Mouse (Mus musculus) forebrain, embryonic 13.5 days (tissue): ENCODE data around the gene Eif2a. TPM values are rescaled to one million over a fixed set of nuclear protein-coding genes. Genes with fewer than 3 reads are reported as not detected.
A peak's percentile ranks its signal among the peaks of the same experiment; 100 is the strongest.

Experiments
- ATAC-seq: fragments of 200-750 bp; cut with Nextera tagmentation; 2 replicates; pipeline ENCODE4 v1.8.0; 2017
- H3K27ac ChIP-seq: fragments of 300-500 bp; sonication (generic); 2 replicates; pipeline ENCODE4 v1.5.1; 2015; ENCODE audit warnings: inconsistent platforms, mild to moderate bottlenecking, moderate library complexity
- H3K27me3 ChIP-seq: fragments of 300-500 bp; sonication (generic); 2 replicates; pipeline ENCODE4 v1.6.1; 2015; ENCODE audit warnings: mild to moderate bottlenecking, inconsistent platforms
- H3K36me3 ChIP-seq: fragments of 300-500 bp; sonication (generic); 2 replicates; pipeline ENCODE4 v1.6.1; 2015; ENCODE audit warnings: mild to moderate bottlenecking, inconsistent platforms; ENCODE audit not compliant: poor library complexity, severe bottlenecking
- H3K4me1 ChIP-seq: fragments of 300-500 bp; sonication (generic); 2 replicates; pipeline ENCODE4 v1.6.1; 2015; ENCODE audit warnings: inconsistent platforms
- H3K4me2 ChIP-seq: fragments of 300-500 bp; sonication (generic); 2 replicates; pipeline ENCODE4 v1.6.1; 2015; ENCODE audit warnings: inconsistent platforms, mild to moderate bottlenecking, moderate library complexity
- H3K4me3 ChIP-seq: fragments of 300-500 bp; sonication (generic); 2 replicates; pipeline ENCODE4 v1.5.1; 2015; ENCODE audit warnings: mild to moderate bottlenecking, inconsistent platforms
- H3K9ac ChIP-seq: fragments of 300-500 bp; sonication (generic); 2 replicates; pipeline ENCODE4 v1.6.1; 2015; ENCODE audit warnings: mild to moderate bottlenecking, inconsistent platforms
- H3K9me3 ChIP-seq: fragments of 300-500 bp; sonication (generic); replicated peaks from 2 replicates; pipeline ENCODE4 v1.6.1; 2016; ENCODE audit warnings: inconsistent platforms
- WGBS: fragments of 180-500 bp; shearing (Covaris S2); methylation state at CpG from one replicate; pipeline ENCODE4 v1.1.7; 2015; 5-methylcytosine and 5-hydroxymethylcytosine counted together
- polyA plus RNA-seq: library from polyadenylated mRNA; unstranded; fragments of >200 nt; fragmentation: Nextera tagmentation; extraction: Ambion mirVana; gene quantifications from 2 replicates; pipeline ENCODE4 v1.2.1, GENCODE M21; 2015

Eif2a gene
- polyA plus RNA-seq, 1 experiment from 2014 or later, result 54.9 TPM

- Histone ChIP-seq H3K27ac (peak overlapping the region; percentile 92), H3K4me2 (peak overlapping the region; percentile 80), H3K4me1 (peaks cover 25% of the 10 kb centered on the region), H3K36me3 (peaks cover 17% of the 10 kb centered on the region), H3K27me3 (no peaks in the 10 kb centered on the region), H3K4me3 (peak overlapping the region; percentile 93), H3K9ac (peak overlapping the region; percentile 94), H3K9me3 (no peaks in the 10 kb centered on the region)
- under 1% methylated on average over 40 of the region's 40 CpGs for WGBS
- ATAC-seq, result peak; percentile 56
These were observed 455 bp upstream of the Eif2a start for GRCm38 (mm10) chr3:58525166-58525565.

DNA sequence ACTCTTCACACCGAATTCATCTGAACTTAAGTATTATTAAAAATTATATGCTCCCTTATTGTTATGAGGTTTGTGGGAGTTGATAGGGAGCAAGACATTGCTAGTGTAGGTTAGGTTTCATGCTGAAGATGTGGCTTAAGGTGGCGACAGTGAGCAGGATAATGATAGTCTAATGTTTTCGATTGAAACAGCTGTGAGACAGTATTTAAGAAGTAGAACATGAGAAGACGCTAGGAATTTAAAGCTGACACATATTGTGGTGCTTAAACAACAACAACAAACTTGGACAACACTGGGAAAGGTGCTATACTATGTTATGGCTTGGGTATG lies 752 bp downstream of the Eif2a start:
- no peak for ATAC-seq
- peaks cover 25% of the 10 kb centered on the region for H3K4me1 ChIP-seq
- peak overlapping the region; percentile 93 for H3K4me3 ChIP-seq
- no peaks in the 10 kb centered on the region for H3K9me3 ChIP-seq
- H3K36me3 ChIP-seq, result peaks cover 17% of the 10 kb centered on the region
- H3K4me2 ChIP-seq, result peak overlapping the region; percentile 80
- 6% methylated on average over 4 of the region's 4 CpGs for WGBS
- no peaks in the 10 kb centered on the region for H3K27me3 ChIP-seq
- peak overlapping the region; percentile 94 for H3K9ac ChIP-seq
- H3K27ac ChIP-seq, result peak overlapping the region; percentile 25; the same call in 1 of the 2 replicates

DNA sequence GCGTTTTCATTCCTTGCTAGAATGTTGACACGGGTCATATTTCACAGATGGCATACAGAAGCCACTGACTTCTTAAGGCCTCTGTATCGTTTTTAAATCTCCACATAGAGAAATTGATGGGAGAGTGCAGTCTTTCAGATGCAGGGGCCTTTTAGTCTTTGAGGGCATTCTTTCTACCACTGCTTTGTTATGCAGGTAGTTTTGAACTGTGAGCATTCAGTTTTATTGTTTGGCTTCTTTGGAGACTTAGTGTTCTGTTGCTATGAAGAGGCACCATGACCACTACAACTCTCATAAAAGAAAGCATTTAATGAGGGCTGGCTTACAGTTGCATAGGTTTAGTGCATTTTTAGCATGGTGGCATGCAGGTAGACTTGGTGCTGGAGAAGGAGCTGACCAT lies 11.0 kb downstream of the Eif2a start:
- H3K27me3 ChIP-seq, result no peaks in the 10 kb centered on the region
- ATAC-seq, result no peak
- H3K36me3 ChIP-seq, result peaks cover 59% of the 10 kb centered on the region
- 91% methylated on average over 3 of the region's 3 CpGs for WGBS
- no peaks in the 10 kb centered on the region for H3K4me1 ChIP-seq
- no peaks in the 10 kb centered on the region for H3K9me3 ChIP-seq
- H3K9ac ChIP-seq, result no peak overlapping the region
- no peak overlapping the region for H3K4me2 ChIP-seq
- H3K4me3 ChIP-seq, result no peak overlapping the region
- no peak overlapping the region for H3K27ac ChIP-seq

- 82% methylated on average over 1 of the region's 1 CpGs for WGBS
- ATAC-seq, result no peak
- H3K36me3 ChIP-seq, result peaks cover 83% of the 10 kb centered on the region
These were observed 26.6 kb downstream of the Eif2a start for GRCm38 (mm10) chr3:58552001-58552811.

GRCm38 (mm10) chr3:58556649-58557048 lies 31.0 kb downstream of the Eif2a start:
- Histone ChIP-seq H3K4me3 (no peak overlapping the region), H3K9ac (no peak overlapping the region), H3K27me3 (no peaks in the 10 kb centered on the region), H3K4me2 (no peak overlapping the region), H3K4me1 (no peaks in the 10 kb centered on the region), H3K27ac (no peak overlapping the region), H3K9me3 (no peaks in the 10 kb centered on the region), H3K36me3 (peaks cover 64% of the 10 kb centered on the region)
- ATAC-seq, result no peak
- whole genome bisulfite sequencing, result 83% methylated on average over 7 of the region's 7 CpGs

More at GRCm38 (mm10) chr3:58552001-58552811, 26.6 kb downstream of the Eif2a start:
- H3K9ac ChIP-seq, result no peak overlapping the region
- no peaks in the 10 kb centered on the region for H3K4me1 ChIP-seq
- no peaks in the 10 kb centered on the region for H3K9me3 ChIP-seq
- H3K4me3 ChIP-seq, result no peak overlapping the region
- H3K27me3 ChIP-seq, result no peaks in the 10 kb centered on the region
- no peak overlapping the region for H3K27ac ChIP-seq
- H3K4me2 ChIP-seq, result no peak overlapping the region

GRCm38 (mm10) chr3:58559887-58560286 lies 34.3 kb downstream of the Eif2a start:
- Histone ChIP-seq H3K4me3 (no peak overlapping the region), H3K27me3 (no peaks in the 10 kb centered on the region), H3K4me2 (no peak overlapping the region), H3K9ac (no peak overlapping the region), H3K4me1 (no peaks in the 10 kb centered on the region), H3K36me3 (peaks cover 34% of the 10 kb centered on the region), H3K9me3 (no peaks in the 10 kb centered on the region), H3K27ac (no peak overlapping the region)
- no peak for ATAC-seq
- WGBS, result 26% methylated on average over 2 of the region's 2 CpGs

DNA sequence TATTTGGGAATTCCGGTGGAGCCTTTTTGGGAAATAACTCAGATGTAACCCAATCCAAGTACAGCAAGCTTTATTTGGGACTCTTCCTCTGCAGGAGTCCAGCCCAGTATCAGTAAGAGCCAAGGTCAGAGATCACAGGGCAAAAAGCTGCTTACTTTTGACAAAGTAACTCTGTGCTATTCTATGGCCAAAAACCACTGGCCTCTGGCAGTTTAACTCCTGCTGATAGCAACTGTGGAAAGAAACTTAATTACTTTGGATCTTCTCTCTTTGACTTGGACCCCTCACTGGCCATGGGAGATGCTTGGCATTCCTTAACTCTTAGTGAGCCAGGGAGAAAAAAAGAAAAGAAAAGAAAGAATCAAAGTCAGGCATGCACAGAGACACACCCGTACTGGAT lies 35.8 kb downstream of the Eif2a start:
- H3K4me3 ChIP-seq, result no peak overlapping the region
- no peak for ATAC-seq
- no peaks in the 10 kb centered on the region for H3K9me3 ChIP-seq
- peaks cover 18% of the 10 kb centered on the region for H3K36me3 ChIP-seq
- no peaks in the 10 kb centered on the region for H3K27me3 ChIP-seq
- H3K4me2 ChIP-seq, result no peak overlapping the region
- no peak overlapping the region for H3K27ac ChIP-seq
- H3K4me1 ChIP-seq, result no peaks in the 10 kb centered on the region
- no peak overlapping the region for H3K9ac ChIP-seq
- WGBS, result 21% methylated on average over 2 of the region's 2 CpGs

- Histone ChIP-seq H3K27me3 (no peaks in the 10 kb centered on the region), H3K9me3 (no peaks in the 10 kb centered on the region), H3K9ac (no peak overlapping the region), H3K27ac (no peak overlapping the region), H3K4me1 (no peaks in the 10 kb centered on the region), H3K4me3 (no peak overlapping the region), H3K36me3 (no peaks in the 10 kb centered on the region), H3K4me2 (no peak overlapping the region)
- WGBS, result 92% methylated on average over 3 of the region's 3 CpGs
- ATAC-seq, result no peak
These were observed 45.2 kb downstream of the Eif2a start for GRCm38 (mm10) chr3:58570821-58571220.

GRCm38 (mm10) chr3:58576137-58577066 lies 50.8 kb downstream of the Eif2a start, which contains the start of gene Selenot:
TSS of gene Selenot (plus strand) at chr3:58576636.
- Histone ChIP-seq H3K4me2 (peak within 1 kb of the TSS; percentile 62), H3K9me3 (no peaks in the 10 kb centered on the region), H3K4me3 (peak within 1 kb of the TSS; percentile 86), H3K27ac (peak within 1 kb of the TSS; percentile 100), H3K27me3 (no peaks in the 10 kb centered on the region), H3K4me1 (peaks cover 13% of the 10 kb centered on the region), H3K9ac (peak within 1 kb of the TSS; percentile 99), H3K36me3 (peaks cover 5% of the 10 kb centered on the region; the same call in 1 of the 2 replicates)
- 1% methylated on average over 49 of the region's 59 CpGs for WGBS
- ATAC-seq, result peak; percentile 95

- Histone ChIP-seq H3K36me3 (peaks cover 5% of the 10 kb centered on the region; the same call in 1 of the 2 replicates), H3K27me3 (no peaks in the 10 kb centered on the region), H3K4me3 (peak overlapping the region; percentile 86), H3K4me1 (peaks cover 13% of the 10 kb centered on the region), H3K9me3 (no peaks in the 10 kb centered on the region), H3K9ac (peak overlapping the region; percentile 99), H3K27ac (peak overlapping the region; percentile 100), H3K4me2 (peak overlapping the region; percentile 62)
- ATAC-seq, result peak; percentile 77
- under 1% methylated on average over 36 of the region's 36 CpGs for WGBS
These were observed 51.5 kb downstream of the Eif2a start for GRCm38 (mm10) chr3:58577067-58577503.

- no peak for ATAC-seq
- Histone ChIP-seq H3K4me3 (peak overlapping the region; percentile 86), H3K9me3 (no peaks in the 10 kb centered on the region), H3K4me1 (peaks cover 13% of the 10 kb centered on the region), H3K9ac (peak overlapping the region; percentile 99), H3K36me3 (peaks cover 5% of the 10 kb centered on the region; the same call in 1 of the 2 replicates), H3K4me2 (peak overlapping the region; percentile 62), H3K27me3 (no peaks in the 10 kb centered on the region), H3K27ac (peak overlapping the region; percentile 100)
- WGBS, result 20% methylated on average over 8 of the region's 8 CpGs
These were observed 52.0 kb downstream of the Eif2a start for GRCm38 (mm10) chr3:58577506-58578050.

- Histone ChIP-seq H3K4me1 (peaks cover 13% of the 10 kb centered on the region), H3K9me3 (no peaks in the 10 kb centered on the region), H3K9ac (no peak overlapping the region), H3K27me3 (no peaks in the 10 kb centered on the region), H3K27ac (no peak overlapping the region), H3K4me3 (no peak overlapping the region), H3K4me2 (no peak overlapping the region), H3K36me3 (peaks cover 12% of the 10 kb centered on the region)
- no peak for ATAC-seq
- 95% methylated on average over 4 of the region's 4 CpGs for WGBS
These were observed 55.9 kb downstream of the Eif2a start for GRCm38 (mm10) chr3:58581530-58581929.
